In the genomic region with DNA sequence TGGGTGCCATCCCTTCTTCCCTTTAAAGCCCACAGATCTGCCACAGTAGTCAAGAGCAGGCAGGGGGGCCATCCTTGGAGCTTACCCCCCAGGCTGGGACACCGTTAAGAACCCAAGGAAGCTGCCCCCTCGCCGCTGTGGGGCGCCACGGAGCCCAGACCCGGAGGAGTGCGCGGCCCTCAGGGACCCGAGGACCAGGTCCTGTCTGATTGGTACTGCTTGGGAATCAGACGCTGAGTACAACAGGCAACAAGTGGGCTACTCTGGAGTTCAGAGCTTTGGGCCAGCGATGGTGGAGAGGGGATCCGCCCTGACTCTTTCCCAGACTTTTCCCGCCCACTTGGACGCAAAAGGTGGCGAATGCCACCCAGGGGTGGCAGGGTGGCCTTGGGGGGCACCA, we compare ENCODE assay signal across 8 mouse cellular contexts. TPM values are rescaled to one million over a fixed set of nuclear protein-coding genes. Genes with fewer than 3 reads are reported as not detected.
DNase-seq lines count a peak whose midpoint lies in the region; ATAC-seq and TF ChIP-seq lines count a peak whose summit lies in the region.

No protein-coding gene starts in this region.

- peak overlapping the region; percentile 89 for H3K4me2 ChIP-seq in heart, postnatal 0 days (ENCODE audit: low read depth, low read length)
- peak overlapping the region; percentile 48 for H3K4me2 ChIP-seq in liver, embryonic 14.5 days (ENCODE audit: low read depth)
- peak overlapping the region; percentile 74 for H3K4me2 ChIP-seq in neural tube, embryonic 15.5 days

- TF ChIP-seq CTCF in kidney, adult 2 months (conservative IDR thresholded peaks at IDR 0.05; ENCODE audit: insufficient read depth, insufficient read length, low read depth, low read length), result peak; percentile 12; the same call in 1 of the 2 replicates
- TF ChIP-seq CTCF in heart, postnatal 0 days (IDR thresholded peaks at IDR 0.05; ENCODE audit: low read depth), result peak; percentile 29; the same call in 1 of the 2 replicates
- no peak for TF ChIP-seq CTCF in liver, embryonic 14.5 days (IDR thresholded peaks at IDR 0.05; ENCODE audit: low read depth)

- peak overlapping the region; percentile 80 for H3K9ac ChIP-seq in heart, postnatal 0 days (replicated peaks; ENCODE audit: low read depth, low read length)
- no peak overlapping the region for H3K9ac ChIP-seq in liver, embryonic 14.5 days (replicated peaks)
- peak overlapping the region; percentile 43 for H3K9ac ChIP-seq in neural tube, embryonic 15.5 days (replicated peaks)

- 0 out of 2 replicates have a peak, but pooled peaks cover 1% of the 10 kb centered on the region for H3K27me3 ChIP-seq in kidney, adult 2 months (replicated peaks; ENCODE audit: control insufficient read depth, insufficient read depth, low read length)
- no peaks in the 10 kb centered on the region for H3K27me3 ChIP-seq in heart, postnatal 0 days (ENCODE audit: control insufficient read depth, insufficient read depth, low read length)
- peaks cover 9% of the 10 kb centered on the region for H3K27me3 ChIP-seq in liver, embryonic 14.5 days (ENCODE audit: control insufficient read depth, insufficient read depth, low read length)
- H3K27me3 ChIP-seq in neural tube, embryonic 15.5 days (replicated peaks), result peaks cover 17% of the 10 kb centered on the region

- no peaks in the 10 kb centered on the region for H3K36me3 ChIP-seq in kidney, adult 2 months (ENCODE audit: control insufficient read depth, insufficient read depth, low read length)
- H3K36me3 ChIP-seq in heart, postnatal 0 days (replicated peaks; ENCODE audit: control insufficient read depth, insufficient read depth, low read length), result 0 out of 2 replicates have a peak, but pooled peaks cover 3% of the 10 kb centered on the region
- no peaks in the 10 kb centered on the region for H3K36me3 ChIP-seq in liver, embryonic 14.5 days (replicated peaks; ENCODE audit: control insufficient read depth, insufficient read depth, low read depth)
- no peaks in the 10 kb centered on the region for H3K36me3 ChIP-seq in neural tube, embryonic 15.5 days

- no peaks in the 10 kb centered on the region for H3K9me3 ChIP-seq in heart, postnatal 0 days (replicated peaks; ENCODE audit: control insufficient read depth, low read length)
- H3K9me3 ChIP-seq in liver, embryonic 14.5 days (ENCODE audit: control insufficient read depth, low read length), result no peaks in the 10 kb centered on the region
- no peaks in the 10 kb centered on the region for H3K9me3 ChIP-seq in neural tube, embryonic 15.5 days (replicated peaks)

- TF ChIP-seq POLR2A in kidney, adult 2 months (IDR thresholded peaks at IDR 0.05; ENCODE audit: low read depth, low read length), result no peak

- 9% methylated on average over 15 of the region's 15 CpGs for WGBS in kidney, adult 2 months
- 3% methylated on average over 15 of the region's 15 CpGs for WGBS in heart, postnatal 0 days
- 6% methylated on average over 14 of the region's 15 CpGs for WGBS in liver, embryonic 14.5 days (ENCODE audit: insufficient replicate concordance)
- 4% methylated on average over 15 of the region's 15 CpGs for WGBS in neural tube, embryonic 15.5 days

- peak overlapping the region; percentile 78 for H3K4me3 ChIP-seq in kidney, adult 2 months (ENCODE audit: insufficient read depth, low read depth, low read length)
- peak overlapping the region; percentile 74 for H3K4me3 ChIP-seq in heart, postnatal 0 days (ENCODE audit: low read depth, low read length)
- peak overlapping the region; percentile 32 to 36 for H3K4me3 ChIP-seq in liver, embryonic 14.5 days (ENCODE audit: insufficient read depth in 1 of 2, low read depth in 2 of 2, low read length in 2 of 2)
- H3K4me3 ChIP-seq in neural tube, embryonic 15.5 days (replicated peaks), result peak overlapping the region; percentile 46

- H3K4me1 ChIP-seq in kidney, adult 2 months (ENCODE audit: control insufficient read depth, insufficient read depth, low read length), result no peaks in the 10 kb centered on the region
- peaks cover 25% of the 10 kb centered on the region for H3K4me1 ChIP-seq in heart, postnatal 0 days (ENCODE audit: control insufficient read depth, insufficient read depth)
- no peaks in the 10 kb centered on the region for H3K4me1 ChIP-seq in liver, embryonic 14.5 days (replicated peaks; ENCODE audit: control insufficient read depth in 2 of 2, insufficient read depth in 2 of 2, low read length in 1 of 2)
- H3K4me1 ChIP-seq in neural tube, embryonic 15.5 days, result peaks cover 7% of the 10 kb centered on the region

- ATAC-seq in heart, postnatal 0 days (ENCODE audit: insufficient read depth, low read depth), result peak; percentile 66
- ATAC-seq in liver, embryonic 14.5 days (ENCODE audit: insufficient read depth), result no peak
- ATAC-seq in neural tube, embryonic 15.5 days (ENCODE audit: low FRiP score), result peak; percentile 69; the same call in 1 of the 2 replicates

- TF ChIP-seq EP300 in heart, postnatal 0 days (IDR thresholded peaks at IDR 0.05; ENCODE audit: low read depth), result no peak
- TF ChIP-seq EP300 in liver, embryonic 14.5 days (IDR thresholded peaks at IDR 0.05; ENCODE audit: low read depth), result no peak

- no peak overlapping the region for H3K27ac ChIP-seq in kidney, adult 2 months (ENCODE audit: insufficient read depth, low read depth, low read length)
- H3K27ac ChIP-seq in heart, postnatal 0 days (ENCODE audit: low read depth), result peak overlapping the region; percentile 87
- no peak overlapping the region for H3K27ac ChIP-seq in liver, embryonic 14.5 days
- no peak overlapping the region for H3K27ac ChIP-seq in neural tube, embryonic 15.5 days (replicated peaks)

- DNase-seq in kidney, adult 2 months, result no peak
- DNase-seq in kidney, adult 9 months, result no peak
- DNase-seq in embryo, embryonic 10 days (ENCODE audit: low spot score), result peak; percentile 17
- DNase-seq in heart, postnatal 0 days (ENCODE audit: low spot score), result peak; percentile 20
- no peak for DNase-seq in liver, embryonic 14.5 days (ENCODE audit: low read depth in 3 of 3, low spot score in 3 of 3)
- no peak for DNase-seq in layer of hippocampus, postnatal 14 days (ENCODE audit: low spot score in 2 of 2)
- no peak for DNase-seq in spleen, postnatal 4 days (ENCODE audit: low spot score in 2 of 2)

RNA-seq across cellular contexts. Expression of a gene that starts 0.5 kb away (rescaled TPM):
- 22.3 and 23.3 TPM in 2 replicates for polyA plus RNA-seq in kidney, adult 2 months (2012; rRNA removed)
- total RNA-seq in heart, postnatal 0 days (2014; rRNA removed; ENCODE audit: low replicate concordance), result 43.4 and 56.7 TPM in 2 replicates
- polyA plus RNA-seq in heart, postnatal 0 days (2015; fragmentation: Nextera tagmentation; extraction: Ambion mirVana), result 25.5 and 25.7 TPM in 2 replicates
- 3.9 and 4.3 TPM in 2 replicates for polyA plus RNA-seq in liver, embryonic 14.5 days (2012; rRNA removed)
- polyA plus RNA-seq in liver, embryonic 14.5 days (2014; fragmentation: Nextera tagmentation; extraction: Ambion mirVana), result 3.8 and 4.0 TPM in 2 replicates
- polyA plus RNA-seq in neural tube, embryonic 15.5 days (2015; fragmentation: Nextera tagmentation; extraction: Ambion mirVana), result 17.2 and 20.5 TPM in 2 replicates
- 10 to 100 TPM; 25.0 to 30.9 TPM for total RNA-seq in layer of hippocampus, postnatal 14 days (2021)

Comparison
In these comparisons a context has a peak if more than half of its experiments do, and no peak if none do; other contexts are left out.
1. DNase-seq: peak in embryo, embryonic 10 days (single experiment) and heart, postnatal 0 days (single experiment); none in kidney, adult 2 months (single experiment), kidney, adult 9 months (single experiment), liver, embryonic 14.5 days (0 of 3), layer of hippocampus, postnatal 14 days (0 of 2) and spleen, postnatal 4 days (0 of 2).
2. Peak in every context shown above with its lines, with median percentiles within 50 percentile points of each other: H3K4me3 ChIP-seq and H3K4me2 ChIP-seq.